Mouse (Mus musculus) kidney, adult 10 weeks (tissue): ENCODE data around the gene Oit3. TPM values are rescaled to one million over a fixed set of nuclear protein-coding genes. Genes with fewer than 3 reads are reported as not detected.

Source experiments
- polyA plus RNA-seq: library from polyadenylated mRNA; stranded (reverse); fragments of 350-450 nt; fragmentation: Illumina TruSeq; extraction: RNeasy Lipid Tissue Mini Kit (QIAGEN cat#74804); gene quantifications from one replicate; pipeline ENCODE4 v1.2.3, GENCODE M21; 2014; ENCODE audit warnings: low read depth, low replicate concordance

Gene Oit3
- polyA plus RNA-seq: not detected

GRCm38 (mm10) chr10:59441735-59442134, at the start of gene Oit3:
Oit3 (minus strand) TSS chr10:59441778.

GRCm38 (mm10) chr10:59402899-59403792, 38.4 kb downstream of the Oit3 start, which contains the start of gene Pla2g12b:
Pla2g12b (plus strand) TSS chr10:59403660.

GRCm38 (mm10) chr10:59395461-59395860, 46.1 kb downstream of the Oit3 start, which contains the start of gene Gm10273:
Gm10273 (plus strand) TSS chr10:59395632.

Other genes starting within 250 kb of the Oit3 start
- 43.5 TPM for gene Sept10, start 219.9 kb downstream of the Oit3 start, polyA plus RNA-seq
- 29.9 TPM for gene Sowahc, start 219.8 kb downstream of the Oit3 start, polyA plus RNA-seq
- 55.5 TPM for gene P4ha1, start 118.5 kb downstream of the Oit3 start, polyA plus RNA-seq
- gene Gm10273, start 46.1 kb downstream of the Oit3 start, polyA plus RNA-seq: 19.5 TPM
- not detected for gene Pla2g12b, start 38.1 kb downstream of the Oit3 start, polyA plus RNA-seq
- not detected for gene Gm10322, start 174.3 kb upstream of the Oit3 start, polyA plus RNA-seq
- 15.6 TPM for gene Mcu, start 174.9 kb upstream of the Oit3 start, polyA plus RNA-seq